Mouse (Mus musculus) C2C12 (cell line): Measurements from ENCODE around the gene Olfr801. TPM values are rescaled to one million over a fixed set of nuclear protein-coding genes. Genes with fewer than 3 reads are reported as not detected.

Experiments used
- H3K27me3 ChIP-seq: one replicate; pipeline ENCODE4 v1.6.1; 2011; ENCODE audit not compliant: control insufficient read depth, insufficient read depth, insufficient read length
- H3K36me3 ChIP-seq: one replicate; pipeline ENCODE4 v1.6.1; 2011; ENCODE audit not compliant: control insufficient read depth, insufficient read depth
- H3K4me3 ChIP-seq: one replicate; pipeline ENCODE4 v1.5.1; 2011; ENCODE audit warnings: mild to moderate bottlenecking, control low read depth; ENCODE audit not compliant: poor library complexity, insufficient read depth, severe bottlenecking
- H3K79me2 ChIP-seq: one replicate; pipeline ENCODE4 v1.6.1; 2011; ENCODE audit not compliant: control insufficient read depth, insufficient read depth
- H3K79me3 ChIP-seq: one replicate; pipeline ENCODE4 v1.6.1; 2011; ENCODE audit warnings: low read depth, control low read depth
- H3ac ChIP-seq: one replicate; pipeline ENCODE3; 2011; ENCODE audit warnings: low read depth; ENCODE audit not compliant: control insufficient read depth, insufficient read length
- CEBPB ChIP-seq: IDR thresholded peaks from one replicate; pipeline ENCODE4 v1.6.1; 2011; ENCODE audit warnings: low read depth, mild to moderate bottlenecking, control low read depth, moderate library complexity
- CTCF ChIP-seq: IDR thresholded peaks from one replicate; pipeline ENCODE4 v1.5.1; 2011; ENCODE audit not compliant: control insufficient read depth, insufficient read depth, insufficient read length
- FOSL1 ChIP-seq: IDR thresholded peaks from one replicate; pipeline ENCODE4 v1.8.0; 2011; ENCODE audit warnings: mild to moderate bottlenecking, low read length; ENCODE audit not compliant: poor library complexity, insufficient read depth, severe bottlenecking
- MAX ChIP-seq: IDR thresholded peaks from one replicate; pipeline ENCODE4 v1.6.1; 2011; ENCODE audit warnings: mild to moderate bottlenecking, control low read depth
- MYOD1 ChIP-seq: IDR thresholded peaks from one replicate; pipeline ENCODE4 v1.6.1; 2011; ENCODE audit warnings: low read depth; ENCODE audit not compliant: control insufficient read depth, insufficient read length
- MYOG ChIP-seq: IDR thresholded peaks from one replicate; pipeline ENCODE4 v1.6.1; 2011; ENCODE audit not compliant: control insufficient read depth, insufficient read length; ENCODE audit errors: extremely low read depth
- USF1 ChIP-seq: IDR thresholded peaks from one replicate; pipeline ENCODE4 v1.6.1; 2011; ENCODE audit warnings: low read depth, mild to moderate bottlenecking, control low read depth, moderate library complexity
- polyA plus RNA-seq: library from polyadenylated mRNA; unstranded; fragments of >200 nt; fragmentation: generic; extraction: Trizol; gene quantifications from one replicate; pipeline ENCODE4 v1.2.1, GENCODE M21; 2012; ENCODE audit warnings: missing spikeins

Gene Olfr801
- polyA plus RNA-seq, 1 experiment = not detected

DNA sequence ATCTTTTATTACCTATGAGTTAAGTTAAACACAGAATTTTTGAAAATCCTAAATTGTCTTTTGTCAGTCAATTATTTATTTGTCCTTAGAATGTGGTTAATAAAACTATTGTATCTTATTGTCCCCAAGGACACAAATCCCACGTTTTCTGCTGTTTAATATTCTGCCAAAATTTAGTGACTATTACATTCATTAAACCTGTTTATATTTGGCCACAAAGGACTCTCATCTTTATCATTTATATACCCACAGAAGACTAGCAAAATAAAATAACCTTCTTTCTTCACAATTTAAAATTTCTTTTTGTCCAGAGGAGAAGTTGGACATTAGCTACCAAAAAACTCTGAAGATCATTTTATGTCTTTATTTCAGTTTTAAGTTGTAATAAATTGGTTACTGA is 36.5 kb downstream of the Olfr801 start, which contains the start of gene Olfr799:
Gene Olfr799, plus strand, starts transcription at position 301 of the 400 bp plus-strand sequence.
- Histone ChIP-seq H3K79me2 (no peaks in the 10 kb centered on the region), H3K4me3 (no peak within 1 kb of the TSS), H3K27me3 (no peaks in the 10 kb centered on the region), H3K36me3 (no peaks in the 10 kb centered on the region), H3K79me3 (no peaks in the 10 kb centered on the region), H3ac (no peak within 1 kb of the TSS)
- TF ChIP-seq CTCF = no peak
- no peak for TF ChIP-seq USF1
- no peak for TF ChIP-seq CEBPB
- TF ChIP-seq MYOG = no peak
- TF ChIP-seq MAX = no peak
- no peak for TF ChIP-seq MYOD1
- TF ChIP-seq FOSL1 = no peak

DNA sequence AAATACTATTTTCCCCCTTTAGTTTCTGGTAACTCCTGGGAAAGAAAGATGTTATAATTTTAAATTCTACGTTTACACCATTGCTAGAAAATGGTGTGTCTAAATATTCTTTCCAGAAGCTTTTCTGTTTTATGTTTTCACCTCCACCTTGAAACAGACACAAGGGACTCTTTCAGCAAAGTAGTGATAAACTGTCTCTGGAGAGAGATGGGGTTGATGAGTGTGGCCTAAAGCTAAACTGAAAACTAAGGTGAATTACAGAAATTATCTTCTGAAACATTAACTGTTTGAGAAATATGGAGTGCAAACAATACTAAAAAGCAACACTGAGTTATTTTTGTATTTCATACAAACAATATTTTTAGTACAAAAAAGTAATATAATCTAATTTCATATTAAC is 45.8 kb downstream of the Olfr801 start, which contains the start of gene Olfr798:
Gene Olfr798, minus strand, starts transcription at position 101 of the 400 bp plus-strand sequence.
- no peak within 1 kb of the TSS for H3ac ChIP-seq
- no peak for TF ChIP-seq MYOD1
- TF ChIP-seq FOSL1 = no peak
- no peak for TF ChIP-seq CEBPB
- no peak for TF ChIP-seq MAX
- no peak for TF ChIP-seq CTCF
- TF ChIP-seq MYOG = no peak
- TF ChIP-seq USF1 = no peak
- no peaks in the 10 kb centered on the region for H3K79me3 ChIP-seq
- H3K36me3 ChIP-seq = no peaks in the 10 kb centered on the region
- H3K4me3 ChIP-seq = no peak within 1 kb of the TSS
- H3K27me3 ChIP-seq = no peaks in the 10 kb centered on the region
- H3K79me2 ChIP-seq = no peaks in the 10 kb centered on the region

DNA sequence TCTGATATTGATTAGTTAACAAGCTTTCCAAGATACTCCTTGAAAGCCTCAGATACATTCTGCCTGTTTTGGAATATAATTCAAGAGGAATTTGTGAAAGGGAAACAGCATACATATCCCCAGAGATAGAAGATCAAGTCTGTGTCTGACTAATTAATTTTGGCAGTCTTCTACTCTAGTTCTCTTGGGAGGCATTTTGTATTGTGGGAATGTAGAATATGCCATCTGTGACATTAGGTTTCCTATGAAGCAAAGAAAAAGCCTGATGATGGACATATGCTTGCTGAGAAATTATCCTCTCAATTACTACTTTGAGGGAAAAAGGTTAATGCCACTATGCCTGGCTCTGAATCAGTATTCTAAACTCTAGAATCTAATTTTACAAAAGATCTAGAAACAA is 50.4 kb downstream of the Olfr801 start:
- H3K79me2 ChIP-seq = no peaks in the 10 kb centered on the region
- TF ChIP-seq MYOG = no peak
- no peak for TF ChIP-seq MAX
- TF ChIP-seq CEBPB = no peak
- TF ChIP-seq USF1 = no peak
- no peak for TF ChIP-seq MYOD1
- TF ChIP-seq CTCF = no peak
- TF ChIP-seq FOSL1 = no peak
- H3K4me3 ChIP-seq = no peak overlapping the region
- H3ac ChIP-seq = no peak overlapping the region
- H3K79me3 ChIP-seq = no peaks in the 10 kb centered on the region
- H3K27me3 ChIP-seq = no peaks in the 10 kb centered on the region
- no peaks in the 10 kb centered on the region for H3K36me3 ChIP-seq

DNA sequence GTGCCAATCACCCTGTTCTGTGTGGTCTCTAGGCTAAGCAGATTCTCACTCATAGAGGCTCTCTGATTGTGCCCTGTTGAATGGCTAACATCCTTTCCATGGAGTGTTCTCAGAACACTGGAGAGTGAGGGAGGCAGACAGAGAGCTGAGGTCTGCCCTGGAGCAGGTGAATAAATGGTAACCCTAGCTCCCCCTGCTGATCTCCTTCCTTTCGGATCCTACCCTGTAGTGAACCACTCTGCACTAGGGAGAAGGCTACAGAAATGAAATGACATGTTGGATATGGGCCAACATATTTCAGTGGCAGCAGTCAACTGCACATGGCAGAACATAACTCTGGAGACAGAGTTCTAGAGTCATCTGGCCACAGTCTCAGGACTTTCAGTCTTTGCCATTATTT is 51.9 kb downstream of the Olfr801 start:
- no peak for TF ChIP-seq USF1
- TF ChIP-seq MYOG = no peak
- no peak for TF ChIP-seq MYOD1
- no peak for TF ChIP-seq FOSL1
- no peak for TF ChIP-seq CTCF
- no peak for TF ChIP-seq MAX
- H3K36me3 ChIP-seq = no peaks in the 10 kb centered on the region
- no peak overlapping the region for H3ac ChIP-seq

More for the DNA sequence above, 51.9 kb downstream of the Olfr801 start:
- Histone ChIP-seq H3K79me3 (no peaks in the 10 kb centered on the region), H3K4me3 (no peak overlapping the region), H3K27me3 (no peaks in the 10 kb centered on the region), H3K79me2 (no peaks in the 10 kb centered on the region)

Other genes with a start within 250 kb of the Olfr801 start
- gene Olfr786, start 246.6 kb downstream of the Olfr801 start, polyA plus RNA-seq = not detected
- not detected for gene Olfr787, start 212.0 kb downstream of the Olfr801 start, polyA plus RNA-seq
- gene Olfr788, start 202.9 kb downstream of the Olfr801 start, polyA plus RNA-seq = not detected
- not detected for gene Olfr789, start 189.1 kb downstream of the Olfr801 start, polyA plus RNA-seq
- not detected for gene Olfr790, start 175.4 kb downstream of the Olfr801 start, polyA plus RNA-seq
- gene Olfr791, start 152.1 kb downstream of the Olfr801 start, polyA plus RNA-seq = not detected
- gene Olfr792, start 134.7 kb downstream of the Olfr801 start, polyA plus RNA-seq = not detected
- not detected for gene Olfr794, start 106.2 kb downstream of the Olfr801 start, polyA plus RNA-seq
- not detected for gene Olfr796, start 61.3 kb downstream of the Olfr801 start, polyA plus RNA-seq
- not detected for gene Olfr798, start 45.9 kb downstream of the Olfr801 start, polyA plus RNA-seq
- gene Olfr799, start 36.4 kb downstream of the Olfr801 start, polyA plus RNA-seq = not detected
- not detected for gene Olfr800, start 16.2 kb downstream of the Olfr801 start, polyA plus RNA-seq
- not detected for gene Olfr802, start 14.3 kb upstream of the Olfr801 start, polyA plus RNA-seq
- gene Olfr803, start 20.4 kb upstream of the Olfr801 start, polyA plus RNA-seq = not detected
- gene Olfr804, start 29.3 kb upstream of the Olfr801 start, polyA plus RNA-seq = not detected
- not detected for gene Olfr805, start 55.5 kb upstream of the Olfr801 start, polyA plus RNA-seq
- gene Olfr806, start 68.1 kb upstream of the Olfr801 start, polyA plus RNA-seq = not detected
- gene Olfr807, start 83.9 kb upstream of the Olfr801 start, polyA plus RNA-seq = not detected
- not detected for gene Olfr808, start 91.6 kb upstream of the Olfr801 start, polyA plus RNA-seq
- not detected for gene Olfr809, start 100.8 kb upstream of the Olfr801 start, polyA plus RNA-seq
- not detected for gene Olfr810, start 121.1 kb upstream of the Olfr801 start, polyA plus RNA-seq
- not detected for gene Olfr811, start 130.5 kb upstream of the Olfr801 start, polyA plus RNA-seq
- gene Olfr812, start 172.2 kb upstream of the Olfr801 start, polyA plus RNA-seq = not detected
- not detected for gene Olfr813, start 181.5 kb upstream of the Olfr801 start, polyA plus RNA-seq
- not detected for gene Olfr814, start 206.0 kb upstream of the Olfr801 start, polyA plus RNA-seq
- gene Olfr815, start 232.0 kb upstream of the Olfr801 start, polyA plus RNA-seq = not detected
- gene Olfr816, start 241.7 kb upstream of the Olfr801 start, polyA plus RNA-seq = not detected